Mouse (Mus musculus) left cerebral cortex, adult 2 months (tissue): ENCODE measurements around the gene Fpr1. TPM values are rescaled to one million over a fixed set of nuclear protein-coding genes. Genes with fewer than 3 reads are reported as not detected.

Experiments
- DNase-seq, 2 experiments: peaks; one replicate each; pipeline ENCODE4 v3.0.0; 2021 to 2022; ENCODE audit warnings: low spot score in 2 of 2, mixed read lengths in 1 of 2; ENCODE audit errors: extremely low spot score in 1 of 2
- H3K27ac ChIP-seq: fragments of 200-600 bp; 2 replicates; pipeline ENCODE4 v1.8.1; 2022
- H3K4me3 ChIP-seq: fragments of 200-600 bp; 2 replicates; pipeline ENCODE4 v1.8.1; 2022
- CTCF ChIP-seq: fragments of 200-600 bp; IDR thresholded peaks from 2 replicates; pipeline ENCODE4 v1.8.1; 2022; ENCODE audit warnings: antibody characterized with exemption, mild to moderate bottlenecking, moderate library complexity
- intact Hi-C: fragments of 180-260 bp; cut with DNase I; formaldehyde crosslinking; loops from one replicate; pipeline ENCODE4 v1.15.1; 2025
- total RNA-seq, 2 experiments: library from RNA; stranded (reverse); gene quantifications; 2 replicates each; pipeline ENCODE4 v1.2.3; 2021

Gene Fpr1
- total RNA-seq, 2 experiments from 2014 or later = not detected

GRCm38 (mm10) chr17:17871697-17872096 lies 12.0 kb downstream of the Fpr1 start:
- TF ChIP-seq CTCF = no peak
- Histone ChIP-seq H3K4me3 (no peak overlapping the region), H3K27ac (no peak overlapping the region)
- DNase-seq = no peak
- intact Hi-C loops = no loop called here

GRCm38 (mm10) chr17:17870892-17871550 lies 12.7 kb downstream of the Fpr1 start:
- no peak for TF ChIP-seq CTCF
- intact Hi-C loops = no loop called here
- H3K27ac ChIP-seq = no peak overlapping the region
- H3K4me3 ChIP-seq = no peak overlapping the region
- no peak for DNase-seq

- DNase-seq = no peak
- H3K4me3 ChIP-seq = no peak overlapping the region
- no peak overlapping the region for H3K27ac ChIP-seq
- intact Hi-C loops = no loop called here
- no peak for TF ChIP-seq CTCF
These were observed 16.8 kb downstream of the Fpr1 start for GRCm38 (mm10) chr17:17866801-17867469.

- Histone ChIP-seq H3K4me3 (no peak overlapping the region), H3K27ac (no peak overlapping the region)
- no peak for DNase-seq
- intact Hi-C loops = no loop called here
- no peak for TF ChIP-seq CTCF
These were observed 18.6 kb downstream of the Fpr1 start for GRCm38 (mm10) chr17:17865168-17865567.

GRCm38 (mm10) chr17:17862360-17862759 lies 21.4 kb downstream of the Fpr1 start:
- Histone ChIP-seq H3K4me3 (no peak overlapping the region), H3K27ac (no peak overlapping the region)
- intact Hi-C loops = no loop called here
- DNase-seq = no peak
- no peak for TF ChIP-seq CTCF

- H3K27ac ChIP-seq = no peak overlapping the region
- TF ChIP-seq CTCF = peak; percentile 11; the same call in 1 of the 2 replicates
- DNase-seq = no peak
- H3K4me3 ChIP-seq = no peak overlapping the region
- intact Hi-C loops = no loop called here
These were observed 23.6 kb downstream of the Fpr1 start for GRCm38 (mm10) chr17:17860110-17860509.

- Histone ChIP-seq H3K27ac (no peak overlapping the region), H3K4me3 (no peak overlapping the region)
- no peak for TF ChIP-seq CTCF
- DNase-seq = no peak
- intact Hi-C loops = no loop called here
These were observed 26.3 kb downstream of the Fpr1 start for GRCm38 (mm10) chr17:17857446-17857845.

GRCm38 (mm10) chr17:17856612-17857011 lies 27.1 kb downstream of the Fpr1 start:
- DNase-seq = no peak
- Histone ChIP-seq H3K4me3 (no peak overlapping the region), H3K27ac (no peak overlapping the region)
- intact Hi-C loops = no loop called here
- TF ChIP-seq CTCF = no peak

GRCm38 (mm10) chr17:17855064-17855838 lies 28.5 kb downstream of the Fpr1 start, which contains the start of gene Has1:
TSS of gene Has1 (minus strand) at chr17:17855205.
- H3K4me3 ChIP-seq = no peak within 1 kb of the TSS
- no peak for DNase-seq
- intact Hi-C loops = no loop called here
- no peak for TF ChIP-seq CTCF
- H3K27ac ChIP-seq = no peak within 1 kb of the TSS

- no peak overlapping the region for H3K27ac ChIP-seq
- peak overlapping the region; percentile 41 for H3K4me3 ChIP-seq
- no peak for TF ChIP-seq CTCF
- intact Hi-C loops = loop anchor here (5.0 kb wide), 1 partner anchor 47 kb away; no protein-coding TSS in a partner anchor
- peak in 1 of 2 experiments; percentile 40 for DNase-seq
These were observed 33.6 kb downstream of the Fpr1 start for GRCm38 (mm10) chr17:17849906-17850712.

GRCm38 (mm10) chr17:17848988-17849387 lies 34.8 kb downstream of the Fpr1 start:
- intact Hi-C loops = loop anchor here (5.0 kb wide), 1 partner anchor 48 kb away; no protein-coding TSS in a partner anchor
- no peak for DNase-seq
- H3K4me3 ChIP-seq = no peak overlapping the region
- no peak for TF ChIP-seq CTCF
- H3K27ac ChIP-seq = no peak overlapping the region
